21 mouse cellular contexts compared by ENCODE assay signal in the genomic region with DNA sequence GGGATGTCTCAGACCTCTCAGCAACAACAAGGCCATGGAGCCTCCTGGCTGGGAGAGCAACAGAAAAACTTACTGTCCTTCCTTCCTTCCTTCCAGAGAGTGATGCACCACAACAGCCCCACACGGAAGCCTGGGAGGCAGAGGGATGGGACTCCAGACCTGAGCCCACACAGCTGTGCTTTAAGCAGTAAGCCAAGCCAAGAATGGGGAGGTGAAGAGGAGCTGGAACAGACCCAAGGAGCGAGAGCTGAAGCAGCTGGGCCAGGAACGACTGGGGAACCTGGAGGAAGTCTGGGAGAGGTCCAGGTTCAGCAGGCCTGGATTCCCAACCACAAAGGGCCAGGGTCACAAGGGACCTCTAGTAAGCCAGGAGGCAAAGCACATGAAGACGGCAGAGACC.
DNase-seq lines count a peak whose midpoint lies in the region; ATAC-seq and TF ChIP-seq lines count a peak whose summit lies in the region.
"Had no signal": no experiment of that assay in that cellular context is flagged by ENCODE, and none has a peak within 500 bp of the region (broad histone marks: within the 10 kb centered on the region; RNA-seq: fewer than 3 reads in every experiment).

No protein-coding gene starts in this region.

- H3K9me3 ChIP-seq in kidney, embryonic 14.5 days (ENCODE audit: control insufficient read depth, low read length): no peaks in the 10 kb centered on the region
- H3K9me3 ChIP-seq in lung, embryonic 14.5 days (ENCODE audit: low read depth, low read length): no peaks in the 10 kb centered on the region
- H3K9me3 ChIP-seq in intestine, embryonic 16.5 days (ENCODE audit: control insufficient read depth, low read length): no peaks in the 10 kb centered on the region
- H3K9me3 ChIP-seq in stomach, embryonic 16.5 days (replicated peaks; ENCODE audit: control insufficient read depth, low read length): no peaks in the 10 kb centered on the region
- H3K9me3 ChIP-seq: forebrain, embryonic 12.5 days; limb, embryonic 13.5 days had no signal

- H3K36me3 ChIP-seq in kidney, embryonic 14.5 days (ENCODE audit: control insufficient read depth, insufficient read depth, low read length): no peaks in the 10 kb centered on the region
- H3K36me3 ChIP-seq in lung, embryonic 14.5 days (ENCODE audit: insufficient read depth): no peaks in the 10 kb centered on the region
- H3K36me3 ChIP-seq in intestine, embryonic 16.5 days (ENCODE audit: control insufficient read depth, insufficient read depth, low read length): no peaks in the 10 kb centered on the region
- no peaks in the 10 kb centered on the region for H3K36me3 ChIP-seq in stomach, embryonic 16.5 days (ENCODE audit: control insufficient read depth, insufficient read depth, low read length)
- H3K36me3 ChIP-seq: forebrain, embryonic 12.5 days; hindbrain, embryonic 10.5 days; limb, embryonic 13.5 days; midbrain, embryonic 10.5 days had no signal

- H3K4me3 ChIP-seq in kidney, embryonic 14.5 days (ENCODE audit: low read length): no peak overlapping the region
- no peak overlapping the region for H3K4me3 ChIP-seq in lung, embryonic 14.5 days (ENCODE audit: low read depth, low read length)
- H3K4me3 ChIP-seq in intestine, embryonic 16.5 days (ENCODE audit: low read length): no peak overlapping the region
- H3K4me3 ChIP-seq in stomach, embryonic 16.5 days (replicated peaks; ENCODE audit: low read length): no peak overlapping the region
- H3K4me3 ChIP-seq: forebrain, embryonic 12.5 days; hindbrain, embryonic 10.5 days; limb, embryonic 13.5 days; midbrain, embryonic 10.5 days had no signal

- DNase-seq in kidney, postnatal 14 days: no peak
- DNase-seq in lung, embryonic 14.5 days: peak; percentile 78
- DNase-seq in lung, postnatal 25 days (ENCODE audit: low spot score): no peak
- no peak for DNase-seq in cerebellum, postnatal 4 days (ENCODE audit: low spot score in 2 of 2)
- DNase-seq: adrenal gland, postnatal 36 days; B cell, adult 2 months; cerebellum, adult 11-12 months; cerebellum, postnatal 14 days; embryo, embryonic 11 days; heart, adult 11 months; retina, postnatal 1 day; thymus, postnatal 25 days had no signal

- H3K4me2 ChIP-seq in kidney, embryonic 14.5 days (replicated peaks; ENCODE audit: low read depth, low read length): no peak overlapping the region
- no peak overlapping the region for H3K4me2 ChIP-seq in lung, embryonic 14.5 days
- no peak overlapping the region for H3K4me2 ChIP-seq in intestine, embryonic 16.5 days (ENCODE audit: low read depth, low read length)
- H3K4me2 ChIP-seq in stomach, embryonic 16.5 days (ENCODE audit: low read depth, low read length): no peak overlapping the region
- H3K4me2 ChIP-seq: forebrain, embryonic 12.5 days; limb, embryonic 13.5 days had no signal

- H3K27me3 ChIP-seq in kidney, embryonic 14.5 days (ENCODE audit: control insufficient read depth, insufficient read depth, low read length): no peaks in the 10 kb centered on the region
- no peaks in the 10 kb centered on the region for H3K27me3 ChIP-seq in lung, embryonic 14.5 days (ENCODE audit: insufficient read depth, low read length)
- no peaks in the 10 kb centered on the region for H3K27me3 ChIP-seq in intestine, embryonic 16.5 days (replicated peaks; ENCODE audit: control insufficient read depth, insufficient read depth, low read length)
- H3K27me3 ChIP-seq in stomach, embryonic 16.5 days (ENCODE audit: control insufficient read depth, insufficient read depth, low read length): no peaks in the 10 kb centered on the region
- H3K27me3 ChIP-seq: limb, embryonic 13.5 days had no signal

- TF ChIP-seq CTCF in lung, embryonic 14.5 days (IDR thresholded peaks at IDR 0.05; ENCODE audit: low read depth): no peak

- ATAC-seq in kidney, embryonic 14.5 days (ENCODE audit: low FRiP score, low TSS enrichment): peak; percentile 71; the same call in 1 of the 2 replicates
- ATAC-seq in lung, embryonic 14.5 days (ENCODE audit: insufficient read depth): peak; percentile 48; the same call in 1 of the 2 replicates
- ATAC-seq in intestine, embryonic 16.5 days: peak; percentile 76
- peak; percentile 77; the same call in 1 of the 2 replicates for ATAC-seq in stomach, embryonic 16.5 days (ENCODE audit: insufficient read depth, low FRiP score)
- ATAC-seq: hindbrain, postnatal 0 days had no signal

- peaks cover under 1% of the 10 kb centered on the region; the same call in 1 of the 2 replicates for H3K4me1 ChIP-seq in kidney, embryonic 14.5 days (ENCODE audit: control insufficient read depth, insufficient read depth, low read length)
- H3K4me1 ChIP-seq in lung, embryonic 14.5 days (ENCODE audit: insufficient read depth): peaks cover 2% of the 10 kb centered on the region
- H3K4me1 ChIP-seq in intestine, embryonic 16.5 days (ENCODE audit: control insufficient read depth, insufficient read depth, low read length): peaks cover 2% of the 10 kb centered on the region
- H3K4me1 ChIP-seq in stomach, embryonic 16.5 days (ENCODE audit: control insufficient read depth, insufficient read depth, low read length): 0 out of 2 replicates have a peak, but pooled peaks cover 7% of the 10 kb centered on the region

- H3K9ac ChIP-seq in kidney, embryonic 14.5 days (ENCODE audit: low read depth, low read length): no peak overlapping the region
- H3K9ac ChIP-seq in lung, embryonic 14.5 days: no peak overlapping the region
- no peak overlapping the region for H3K9ac ChIP-seq in intestine, embryonic 16.5 days (ENCODE audit: low read depth, low read length)
- no peak overlapping the region for H3K9ac ChIP-seq in stomach, embryonic 16.5 days (ENCODE audit: low read length)
- H3K9ac ChIP-seq: forebrain, embryonic 12.5 days; limb, embryonic 13.5 days; liver, embryonic 14.5 days had no signal

- WGBS in kidney, embryonic 14.5 days: 55% methylated on average over 4 of the region's 4 CpGs
- WGBS in lung, embryonic 14.5 days: 38% methylated on average over 4 of the region's 4 CpGs
- WGBS in intestine, embryonic 16.5 days: 40% methylated on average over 4 of the region's 4 CpGs
- WGBS in stomach, embryonic 16.5 days: 33% methylated on average over 4 of the region's 4 CpGs

- no peak overlapping the region for H3K27ac ChIP-seq in kidney, embryonic 14.5 days (ENCODE audit: low read depth, low read length)
- no peak overlapping the region for H3K27ac ChIP-seq in lung, embryonic 14.5 days (ENCODE audit: low read depth)
- no peak overlapping the region for H3K27ac ChIP-seq in intestine, embryonic 16.5 days (ENCODE audit: low read length)
- H3K27ac ChIP-seq in stomach, embryonic 16.5 days (ENCODE audit: low read length): no peak overlapping the region
- H3K27ac ChIP-seq: forebrain, embryonic 12.5 days; hindbrain, embryonic 10.5 days; hindbrain, postnatal 0 days; limb, embryonic 13.5 days; liver, embryonic 14.5 days; midbrain, embryonic 10.5 days had no signal
